Mouse (Mus musculus) kidney, embryonic 15.5 days (tissue): Measurements from ENCODE around the gene Kdm6a. TPM values are rescaled to one million over a fixed set of nuclear protein-coding genes. Genes with fewer than 3 reads are reported as not detected.

Experiments used
- ATAC-seq: fragments of 200-750 bp; cut with Nextera tagmentation; replicated peaks from 2 replicates; pipeline ENCODE4 v1.8.0; 2017; ENCODE audit warnings: moderate TSS enrichment; ENCODE audit not compliant: low FRiP score
- H3K27ac ChIP-seq: fragments of 300-500 bp; sonication (generic); 2 replicates; pipeline ENCODE4 v1.5.1; 2015; ENCODE audit warnings: mild to moderate bottlenecking, inconsistent platforms
- H3K27me3 ChIP-seq: fragments of 300-500 bp; sonication (generic); 2 replicates; pipeline ENCODE4 v1.6.1; 2015; ENCODE audit warnings: inconsistent platforms
- H3K36me3 ChIP-seq: fragments of 300-500 bp; sonication (generic); 2 replicates; pipeline ENCODE4 v1.6.1; 2015; ENCODE audit warnings: inconsistent platforms
- H3K4me1 ChIP-seq: fragments of 300-500 bp; sonication (generic); 2 replicates; pipeline ENCODE4 v1.6.1; 2015; ENCODE audit warnings: inconsistent platforms
- H3K4me2 ChIP-seq: fragments of 300-500 bp; sonication (generic); 2 replicates; pipeline ENCODE4 v1.6.1; 2015; ENCODE audit warnings: moderate library complexity, mild to moderate bottlenecking, inconsistent platforms
- H3K4me3 ChIP-seq: fragments of 300-500 bp; sonication (generic); replicated peaks from 2 replicates; pipeline ENCODE4 v1.5.1; 2015; ENCODE audit warnings: mild to moderate bottlenecking, inconsistent platforms
- H3K9ac ChIP-seq: fragments of 300-500 bp; sonication (generic); 2 replicates; pipeline ENCODE4 v1.6.1; 2015; ENCODE audit warnings: mild to moderate bottlenecking, inconsistent platforms
- H3K9me3 ChIP-seq: fragments of 300-500 bp; sonication (generic); replicated peaks from 2 replicates; pipeline ENCODE4 v1.6.1; 2016; ENCODE audit warnings: inconsistent platforms
- WGBS: fragments of 180-500 bp; shearing (Covaris S2); methylation state at CpG from one replicate; pipeline ENCODE4 v1.1.7; 2015; ENCODE audit warnings: mixed read lengths; 5-methylcytosine and 5-hydroxymethylcytosine counted together
- polyA plus RNA-seq: library from polyadenylated mRNA; unstranded; fragments of >200 nt; fragmentation: Nextera tagmentation; extraction: Ambion mirVana; gene quantifications from 2 replicates; pipeline ENCODE4 v1.2.1, GENCODE M21; 2015

The Kdm6a gene
- 23.1 and 25.1 TPM in 2 replicates for polyA plus RNA-seq

DNA sequence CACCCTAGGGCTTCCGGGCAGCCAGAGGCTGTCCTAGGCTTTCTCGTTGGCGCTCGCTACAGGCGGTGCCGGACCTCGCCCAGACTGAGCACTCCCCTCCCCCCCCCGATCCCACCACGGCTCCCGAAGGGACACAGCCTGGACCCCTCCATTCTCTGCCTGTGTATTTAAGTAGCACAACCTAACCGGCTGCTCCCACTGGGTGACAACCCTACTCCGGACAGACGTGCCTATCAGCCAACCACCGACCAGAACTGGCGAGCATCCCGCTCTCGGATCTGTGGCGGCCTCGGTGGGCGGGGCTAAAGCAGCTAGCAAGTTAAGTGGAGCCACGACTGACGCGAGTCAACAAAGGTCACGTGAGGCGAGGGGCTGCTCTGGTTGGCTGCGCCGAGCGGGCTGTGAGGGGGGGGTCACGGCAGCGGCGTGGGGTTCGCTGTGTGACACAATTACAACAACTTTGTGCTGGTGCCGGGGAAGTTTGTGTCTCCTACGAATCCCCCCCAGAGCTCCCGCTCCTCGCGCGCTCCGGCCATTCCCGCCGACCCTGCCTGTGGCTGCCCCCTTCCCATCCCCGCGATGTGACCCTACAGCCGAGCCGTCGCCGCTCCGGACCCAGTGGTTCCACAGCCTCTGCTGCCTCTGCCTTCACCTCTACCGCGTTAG, at the start of gene Kdm6a:
Gene Kdm6a (plus strand): TSS at position 384 of the 666 bp plus-strand sequence.
- H3K27ac ChIP-seq, result peak within 1 kb of the TSS; percentile 98
- peak within 1 kb of the TSS; percentile 85 for H3K9ac ChIP-seq
- H3K9me3 ChIP-seq, result no peaks in the 10 kb centered on the region
- H3K27me3 ChIP-seq, result no peaks in the 10 kb centered on the region
- peak within 1 kb of the TSS; percentile 81 for H3K4me3 ChIP-seq
- no peaks in the 10 kb centered on the region for H3K4me1 ChIP-seq
- ATAC-seq, result peak; percentile 99
- WGBS, result under 1% methylated on average over 50 of the region's 50 CpGs
- H3K36me3 ChIP-seq, result no peaks in the 10 kb centered on the region
- H3K4me2 ChIP-seq, result peak within 1 kb of the TSS; percentile 75

GRCm38 (mm10) chrX:18145557-18145956, 16.8 kb upstream of the Kdm6a start, which contains the start of gene Dusp21:
Gene Dusp21, plus strand, starts transcription at chrX:18145857.
- WGBS, result 83% methylated on average over 1 of the region's 1 CpGs
- no peak for ATAC-seq

GRCm38 (mm10) chrX:18160734-18161442, 1.5 kb upstream of the Kdm6a start:
- H3K4me3 ChIP-seq, result peak overlapping the region; percentile 81; the same call in 1 of the 2 replicates

More at GRCm38 (mm10) chrX:18145557-18145956, 16.8 kb upstream of the Kdm6a start, which contains the start of gene Dusp21:
- Histone ChIP-seq H3K36me3 (no peaks in the 10 kb centered on the region), H3K27ac (no peak within 1 kb of the TSS), H3K9ac (no peak within 1 kb of the TSS), H3K9me3 (no peaks in the 10 kb centered on the region), H3K4me1 (no peaks in the 10 kb centered on the region), H3K4me2 (no peak within 1 kb of the TSS), H3K4me3 (no peak within 1 kb of the TSS), H3K27me3 (no peaks in the 10 kb centered on the region)

DNA sequence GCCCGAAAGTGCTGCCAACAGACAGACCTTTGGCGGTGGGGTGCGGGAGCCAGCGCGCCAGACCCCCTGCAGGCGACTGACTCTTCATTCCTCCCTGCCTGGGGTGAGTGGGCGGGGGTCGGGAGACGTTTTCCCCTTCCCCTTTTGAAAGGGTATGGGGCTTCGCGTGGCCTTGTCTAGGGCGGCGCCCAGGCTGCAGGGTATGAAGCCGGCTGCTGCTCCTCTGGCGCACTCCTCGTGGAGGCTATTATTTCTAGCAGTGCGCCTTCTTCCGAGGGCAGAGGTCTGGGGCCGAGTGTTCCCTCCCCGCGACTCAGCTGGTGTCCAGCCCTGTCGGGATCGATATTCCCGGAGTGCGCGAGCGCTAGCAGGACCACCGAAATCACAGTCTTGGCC, 581 bp upstream of the Kdm6a start:
- peak overlapping the region; percentile 81 for H3K4me3 ChIP-seq
- H3K36me3 ChIP-seq, result no peaks in the 10 kb centered on the region
- peak overlapping the region; percentile 66 for H3K9ac ChIP-seq
- H3K27ac ChIP-seq, result peak overlapping the region; percentile 91
- H3K27me3 ChIP-seq, result no peaks in the 10 kb centered on the region
- ATAC-seq, result peak; percentile 77
- H3K4me1 ChIP-seq, result no peaks in the 10 kb centered on the region
- H3K9me3 ChIP-seq, result no peaks in the 10 kb centered on the region
- peak overlapping the region; percentile 75 for H3K4me2 ChIP-seq
- under 1% methylated on average over 28 of the region's 28 CpGs for WGBS

More at GRCm38 (mm10) chrX:18160734-18161442, 1.5 kb upstream of the Kdm6a start:
- H3K27me3 ChIP-seq, result no peaks in the 10 kb centered on the region
- no peak overlapping the region for H3K9ac ChIP-seq
- H3K4me1 ChIP-seq, result no peaks in the 10 kb centered on the region
- H3K36me3 ChIP-seq, result no peaks in the 10 kb centered on the region
- H3K4me2 ChIP-seq, result peak overlapping the region; percentile 75
- H3K27ac ChIP-seq, result no peak overlapping the region
- WGBS, result 68% methylated on average over 4 of the region's 4 CpGs
- no peaks in the 10 kb centered on the region for H3K9me3 ChIP-seq
- no peak for ATAC-seq

- Histone ChIP-seq H3K4me3 (peak overlapping the region; percentile 81), H3K9ac (peak overlapping the region; percentile 85), H3K4me1 (no peaks in the 10 kb centered on the region), H3K4me2 (peak overlapping the region; percentile 53), H3K36me3 (no peaks in the 10 kb centered on the region), H3K27ac (peak overlapping the region; percentile 98), H3K9me3 (no peaks in the 10 kb centered on the region), H3K27me3 (no peaks in the 10 kb centered on the region)
- peak; percentile 53 for ATAC-seq
- 0% methylated on average over 79 of the region's 95 CpGs for WGBS
These were observed 721 bp downstream of the Kdm6a start for GRCm38 (mm10) chrX:18162861-18163731.

DNA sequence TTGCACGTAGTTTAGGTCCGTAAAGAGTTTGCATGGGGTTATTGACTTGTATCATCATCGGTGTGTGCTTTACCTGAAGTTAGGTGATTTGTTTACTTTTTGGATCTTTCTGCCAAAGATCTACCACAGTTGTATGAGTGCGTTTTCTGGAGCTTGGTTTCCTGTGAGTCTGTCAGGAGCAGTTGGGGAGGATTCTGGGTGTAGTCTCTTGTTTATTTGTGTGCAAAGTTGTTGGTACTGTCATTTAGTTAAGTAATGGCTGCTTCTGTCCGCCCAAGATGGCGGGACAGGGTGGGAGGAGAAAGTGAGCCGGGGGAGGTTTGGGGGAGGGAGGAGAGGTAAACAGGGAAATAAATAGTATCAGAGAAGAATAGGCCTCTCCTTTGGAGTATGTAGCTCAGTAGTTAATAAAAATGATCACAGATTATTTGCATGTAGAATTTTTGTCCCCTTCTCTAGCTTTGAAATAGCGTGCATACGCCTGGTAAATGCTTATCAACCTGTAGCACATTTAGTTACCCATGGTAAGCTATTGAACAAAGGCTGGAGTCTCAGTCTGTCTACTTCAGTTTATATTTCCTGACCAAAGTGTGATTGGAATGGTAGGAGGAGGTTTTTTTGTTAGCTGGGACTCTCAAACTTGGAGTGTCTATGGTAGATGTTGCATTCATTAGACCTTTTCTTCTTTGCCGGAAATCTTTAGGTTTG, 1.7 kb downstream of the Kdm6a start:
- ATAC-seq, result no peak
- WGBS, result 3% methylated on average over 10 of the region's 10 CpGs
- peak overlapping the region; percentile 53 for H3K4me2 ChIP-seq

GRCm38 (mm10) chrX:18165121-18165520, 2.7 kb downstream of the Kdm6a start:
- H3K4me3 ChIP-seq, result no peak overlapping the region

More for the DNA sequence above, 1.7 kb downstream of the Kdm6a start:
- no peaks in the 10 kb centered on the region for H3K4me1 ChIP-seq
- H3K27ac ChIP-seq, result peak overlapping the region; percentile 98
- H3K36me3 ChIP-seq, result no peaks in the 10 kb centered on the region
- no peaks in the 10 kb centered on the region for H3K27me3 ChIP-seq
- H3K4me3 ChIP-seq, result peak overlapping the region; percentile 81
- H3K9ac ChIP-seq, result peak overlapping the region; percentile 85
- H3K9me3 ChIP-seq, result no peaks in the 10 kb centered on the region

GRCm38 (mm10) chrX:18166961-18167360, 4.6 kb downstream of the Kdm6a start:
- H3K4me2 ChIP-seq, result no peak overlapping the region
- 84% methylated on average over 3 of the region's 3 CpGs for WGBS

More at GRCm38 (mm10) chrX:18165121-18165520, 2.7 kb downstream of the Kdm6a start:
- Histone ChIP-seq H3K4me1 (no peaks in the 10 kb centered on the region), H3K27me3 (no peaks in the 10 kb centered on the region), H3K9me3 (no peaks in the 10 kb centered on the region), H3K36me3 (no peaks in the 10 kb centered on the region), H3K27ac (no peak overlapping the region), H3K9ac (no peak overlapping the region), H3K4me2 (0 out of 2 replicates have a peak overlapping the region, but pooled peaks have one; percentile 53)
- 67% methylated on average over 2 of the region's 2 CpGs for WGBS
- no peak for ATAC-seq

GRCm38 (mm10) chrX:18168940-18169339, 6.6 kb downstream of the Kdm6a start:
- H3K4me2 ChIP-seq, result no peak overlapping the region
- no peak for ATAC-seq
- H3K9ac ChIP-seq, result no peak overlapping the region
- H3K27me3 ChIP-seq, result no peaks in the 10 kb centered on the region
- no peak overlapping the region for H3K27ac ChIP-seq
- H3K36me3 ChIP-seq, result no peaks in the 10 kb centered on the region
- WGBS, result 94% methylated on average over 1 of the region's 1 CpGs
- H3K9me3 ChIP-seq, result no peaks in the 10 kb centered on the region
- H3K4me1 ChIP-seq, result no peaks in the 10 kb centered on the region
- H3K4me3 ChIP-seq, result no peak overlapping the region

More at GRCm38 (mm10) chrX:18166961-18167360, 4.6 kb downstream of the Kdm6a start:
- no peak for ATAC-seq
- Histone ChIP-seq H3K36me3 (no peaks in the 10 kb centered on the region), H3K27ac (no peak overlapping the region), H3K4me3 (no peak overlapping the region), H3K4me1 (no peaks in the 10 kb centered on the region), H3K27me3 (no peaks in the 10 kb centered on the region), H3K9ac (no peak overlapping the region), H3K9me3 (no peaks in the 10 kb centered on the region)

DNA sequence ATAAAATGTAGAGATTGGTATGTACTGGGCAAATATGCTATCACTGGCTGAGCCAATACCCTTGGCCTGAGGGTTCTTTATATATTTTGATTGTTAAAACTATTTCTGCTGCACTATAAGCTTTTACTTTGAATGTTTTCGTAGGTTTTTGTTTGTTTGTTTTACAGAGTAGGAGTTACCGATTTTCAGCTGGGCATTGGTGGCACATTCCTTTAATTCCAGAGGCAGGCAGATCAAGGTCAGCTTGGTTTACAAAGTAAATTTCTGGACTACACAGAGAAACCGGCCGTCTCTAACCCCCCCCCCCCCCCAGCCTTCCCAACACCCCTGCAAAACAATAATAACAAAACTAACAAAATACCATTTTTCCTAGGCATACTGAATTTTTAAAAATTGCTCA, 12.5 kb downstream of the Kdm6a start:
- WGBS, result 26% methylated on average over 4 of the region's 4 CpGs
- Histone ChIP-seq H3K27ac (no peak overlapping the region), H3K4me1 (no peaks in the 10 kb centered on the region; the same call in 1 of the 2 replicates), H3K9me3 (no peaks in the 10 kb centered on the region), H3K36me3 (no peaks in the 10 kb centered on the region), H3K4me2 (no peak overlapping the region), H3K27me3 (no peaks in the 10 kb centered on the region), H3K9ac (no peak overlapping the region), H3K4me3 (no peak overlapping the region)
- no peak for ATAC-seq

- H3K27me3 ChIP-seq, result no peaks in the 10 kb centered on the region
- no peaks in the 10 kb centered on the region for H3K9me3 ChIP-seq
- H3K4me2 ChIP-seq, result no peak overlapping the region
- no peaks in the 10 kb centered on the region; the same call in 1 of the 2 replicates for H3K4me1 ChIP-seq
- no peak overlapping the region for H3K27ac ChIP-seq
- H3K9ac ChIP-seq, result no peak overlapping the region
- H3K36me3 ChIP-seq, result no peaks in the 10 kb centered on the region
- no peak overlapping the region for H3K4me3 ChIP-seq
- ATAC-seq, result no peak
- 85% methylated on average over 4 of the region's 4 CpGs for WGBS
These were observed 15.4 kb downstream of the Kdm6a start for GRCm38 (mm10) chrX:18177803-18178202.
